Mouse (Mus musculus) forebrain, postnatal 0 days (tissue): ENCODE results near the gene Epb41l5. TPM values are rescaled to one million over a fixed set of nuclear protein-coding genes. Genes with fewer than 3 reads are reported as not detected.

Source experiments
- ATAC-seq: fragments of 200-750 bp; cut with Nextera tagmentation; 2 replicates; pipeline ENCODE4 v1.8.0; 2017; ENCODE audit warnings: mild to moderate bottlenecking, moderate library complexity
- DNase-seq: peaks from one replicate; pipeline ENCODE4 v3.0.0-alpha.2; 2015
- H3K27ac ChIP-seq: fragments of 300-500 bp; sonication (generic); 2 replicates; pipeline ENCODE4 v1.5.1; 2014; ENCODE audit warnings: low read depth, mild to moderate bottlenecking, antibody characterized with exemption, low read length, moderate library complexity, mixed read lengths
- H3K27me3 ChIP-seq: fragments of 300-500 bp; sonication (generic); 2 replicates; pipeline ENCODE4 v1.6.1; 2014; ENCODE audit warnings: mild to moderate bottlenecking, low read length, mixed read lengths; ENCODE audit not compliant: insufficient read depth
- H3K36me3 ChIP-seq: fragments of 300-500 bp; sonication (generic); 2 replicates; pipeline ENCODE4 v1.6.1; 2014; ENCODE audit warnings: mild to moderate bottlenecking, moderate library complexity; ENCODE audit not compliant: insufficient read depth
- H3K4me1 ChIP-seq: fragments of 300-500 bp; sonication (generic); 2 replicates; pipeline ENCODE4 v1.6.1; 2014; ENCODE audit warnings: antibody characterized with exemption; ENCODE audit not compliant: insufficient read depth
- H3K4me2 ChIP-seq: fragments of 300-500 bp; sonication (generic); 2 replicates; pipeline ENCODE4 v1.6.1; 2014; ENCODE audit warnings: low read depth, mild to moderate bottlenecking, moderate library complexity
- H3K4me3 ChIP-seq: fragments of 300-500 bp; sonication (generic); 2 replicates; pipeline ENCODE4 v1.5.1; 2014; ENCODE audit warnings: low read depth, low read length, mixed read lengths
- H3K9ac ChIP-seq: fragments of 300-500 bp; sonication (generic); 2 replicates; pipeline ENCODE4 v1.6.1; 2014; ENCODE audit warnings: mild to moderate bottlenecking
- H3K9me3 ChIP-seq: fragments of 300-500 bp; sonication (generic); 2 replicates; pipeline ENCODE4 v1.6.1; 2016; ENCODE audit warnings: low read length
- CTCF ChIP-seq: sonication (generic); IDR thresholded peaks from 2 replicates; pipeline ENCODE4 v1.5.1; 2016; ENCODE audit warnings: antibody characterized with exemption, control low read depth, low read depth
- WGBS: fragments of 180-500 bp; shearing (Covaris S2); extraction: QIAGEN DNeasy Blood & Tissue Kit; methylation state at CpG from one replicate; pipeline ENCODE4 v1.1.7; 2014; 5-methylcytosine and 5-hydroxymethylcytosine counted together
- polyA plus RNA-seq: library from polyadenylated mRNA; unstranded; fragments of >200 nt; fragmentation: Nextera tagmentation; extraction: Ambion mirVana; gene quantifications from 2 replicates; pipeline ENCODE4 v1.2.1, GENCODE M21; 2015
- total RNA-seq: library from RNA; depleted of rRNA; stranded (reverse); fragments of >200 nt; gene quantifications from 2 replicates; pipeline ENCODE4 v1.2.3, GENCODE M21; 2014

The Epb41l5 gene
- total and polyA plus RNA-seq, 2 experiments from 2014 or later, result 9.7 to 12.9 TPM

DNA sequence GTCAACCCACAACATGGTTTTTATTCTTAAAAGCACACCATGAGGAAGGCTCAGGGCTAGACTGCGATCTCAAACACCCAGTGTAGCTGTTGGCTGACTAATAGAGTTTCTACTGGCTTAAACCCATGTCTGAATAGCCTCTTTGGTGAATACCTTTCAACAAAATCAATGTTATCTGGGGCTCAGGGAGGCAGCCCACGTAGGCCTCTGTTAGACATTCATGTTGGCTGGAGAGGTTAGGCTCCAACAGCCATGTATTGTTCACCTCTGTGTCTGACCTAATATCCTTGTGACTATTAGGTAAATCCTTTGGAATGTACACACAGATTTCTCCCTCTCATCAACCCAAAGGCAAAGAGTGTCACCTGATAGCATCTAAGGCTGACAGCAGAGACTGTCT is 112.7 kb downstream of the Epb41l5 start:
- DNase-seq (no peak), ATAC-seq (no peak)
- no peaks in the 10 kb centered on the region for H3K9me3 ChIP-seq
- no peak overlapping the region for H3K4me3 ChIP-seq
- H3K36me3 ChIP-seq, result no peaks in the 10 kb centered on the region
- H3K27ac ChIP-seq, result no peak overlapping the region
- no peak overlapping the region for H3K4me2 ChIP-seq
- 86% methylated on average over 2 of the region's 2 CpGs for WGBS
- no peak for TF ChIP-seq CTCF
- H3K4me1 ChIP-seq, result no peaks in the 10 kb centered on the region
- H3K9ac ChIP-seq, result no peak overlapping the region
- no peaks in the 10 kb centered on the region for H3K27me3 ChIP-seq

GRCm38 (mm10) chr1:119534341-119534740 is 114.5 kb downstream of the Epb41l5 start:
- H3K4me3 ChIP-seq, result no peak overlapping the region
- TF ChIP-seq CTCF, result no peak
- ATAC-seq, result no peak
- H3K9ac ChIP-seq, result no peak overlapping the region
- H3K27me3 ChIP-seq, result no peaks in the 10 kb centered on the region
- H3K4me2 ChIP-seq, result no peak overlapping the region
- no peak overlapping the region for H3K27ac ChIP-seq
- 91% methylated on average over 5 of the region's 5 CpGs for WGBS
- no peaks in the 10 kb centered on the region for H3K36me3 ChIP-seq
- H3K9me3 ChIP-seq, result no peaks in the 10 kb centered on the region
- DNase-seq, result no peak
- H3K4me1 ChIP-seq, result no peaks in the 10 kb centered on the region

DNA sequence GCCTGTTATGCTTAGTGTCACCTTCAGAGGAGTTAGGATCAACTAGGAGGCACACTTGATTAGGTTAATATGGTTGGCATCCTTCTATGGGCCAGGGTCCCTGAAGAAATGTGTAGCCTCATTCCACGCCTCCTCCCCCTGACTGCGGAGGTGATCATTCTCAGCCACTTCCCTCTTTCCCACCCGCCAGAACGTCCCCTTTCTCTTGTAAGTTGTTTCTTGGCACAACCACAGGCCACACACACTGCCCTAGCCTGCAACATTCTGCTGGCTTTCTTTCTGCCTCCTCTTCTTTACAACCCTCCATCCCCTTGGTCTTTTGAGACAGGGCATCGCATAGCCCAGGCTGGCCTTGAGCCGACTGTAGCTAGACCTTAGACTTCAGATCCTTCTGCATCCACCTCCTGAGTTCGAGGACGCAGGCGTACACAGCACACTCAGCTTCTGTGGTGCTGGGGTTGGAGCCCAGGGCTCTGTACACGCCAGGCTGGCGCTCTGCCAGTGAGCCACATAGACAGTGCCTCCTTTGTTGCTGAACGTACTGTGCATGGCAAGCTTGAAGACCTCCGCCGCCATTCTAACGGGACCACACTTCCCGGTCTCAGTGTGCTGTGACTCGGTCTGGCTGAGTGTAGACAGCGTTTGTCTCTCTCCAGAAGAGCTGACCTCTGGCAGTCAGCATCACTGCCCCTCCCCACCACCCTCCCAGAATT is 115.6 kb downstream of the Epb41l5 start:
- no peaks in the 10 kb centered on the region for H3K4me1 ChIP-seq
- H3K9me3 ChIP-seq, result no peaks in the 10 kb centered on the region; the same call in 1 of the 2 replicates
- H3K27ac ChIP-seq, result no peak overlapping the region
- 50% methylated on average over 18 of the region's 18 CpGs for WGBS
- peak; percentile 51 for DNase-seq
- TF ChIP-seq CTCF, result no peak
- H3K36me3 ChIP-seq, result peaks cover 6% of the 10 kb centered on the region; the same call in 1 of the 2 replicates
- peak; percentile 80 for ATAC-seq
- no peak overlapping the region for H3K9ac ChIP-seq
- no peaks in the 10 kb centered on the region for H3K27me3 ChIP-seq
- no peak overlapping the region for H3K4me3 ChIP-seq
- no peak overlapping the region for H3K4me2 ChIP-seq

- no peak for TF ChIP-seq CTCF
- ATAC-seq (no peak), DNase-seq (no peak)
- Histone ChIP-seq H3K4me2 (no peak overlapping the region), H3K9ac (no peak overlapping the region), H3K27ac (no peak overlapping the region), H3K4me1 (no peaks in the 10 kb centered on the region), H3K36me3 (peaks cover 6% of the 10 kb centered on the region; the same call in 1 of the 2 replicates), H3K9me3 (no peaks in the 10 kb centered on the region; the same call in 1 of the 2 replicates), H3K27me3 (no peaks in the 10 kb centered on the region), H3K4me3 (no peak overlapping the region)
- WGBS, result 95% methylated on average over 6 of the region's 6 CpGs
Measured at GRCm38 (mm10) chr1:119532165-119532564, 116.6 kb downstream of the Epb41l5 start.

- H3K27me3 ChIP-seq, result no peaks in the 10 kb centered on the region
- H3K4me2 ChIP-seq, result no peak overlapping the region
- no peak overlapping the region for H3K4me3 ChIP-seq
- H3K27ac ChIP-seq, result no peak overlapping the region
- no peak for TF ChIP-seq CTCF
- ATAC-seq (no peak), DNase-seq (no peak)
- no peaks in the 10 kb centered on the region; the same call in 1 of the 2 replicates for H3K9me3 ChIP-seq
- peaks cover 7% of the 10 kb centered on the region; the same call in 1 of the 2 replicates for H3K4me1 ChIP-seq
- H3K36me3 ChIP-seq, result peaks cover 6% of the 10 kb centered on the region; the same call in 1 of the 2 replicates
- H3K9ac ChIP-seq, result no peak overlapping the region
- 86% methylated on average over 13 of the region's 13 CpGs for WGBS
Measured at GRCm38 (mm10) chr1:119530941-119531340, 117.9 kb downstream of the Epb41l5 start.

DNA sequence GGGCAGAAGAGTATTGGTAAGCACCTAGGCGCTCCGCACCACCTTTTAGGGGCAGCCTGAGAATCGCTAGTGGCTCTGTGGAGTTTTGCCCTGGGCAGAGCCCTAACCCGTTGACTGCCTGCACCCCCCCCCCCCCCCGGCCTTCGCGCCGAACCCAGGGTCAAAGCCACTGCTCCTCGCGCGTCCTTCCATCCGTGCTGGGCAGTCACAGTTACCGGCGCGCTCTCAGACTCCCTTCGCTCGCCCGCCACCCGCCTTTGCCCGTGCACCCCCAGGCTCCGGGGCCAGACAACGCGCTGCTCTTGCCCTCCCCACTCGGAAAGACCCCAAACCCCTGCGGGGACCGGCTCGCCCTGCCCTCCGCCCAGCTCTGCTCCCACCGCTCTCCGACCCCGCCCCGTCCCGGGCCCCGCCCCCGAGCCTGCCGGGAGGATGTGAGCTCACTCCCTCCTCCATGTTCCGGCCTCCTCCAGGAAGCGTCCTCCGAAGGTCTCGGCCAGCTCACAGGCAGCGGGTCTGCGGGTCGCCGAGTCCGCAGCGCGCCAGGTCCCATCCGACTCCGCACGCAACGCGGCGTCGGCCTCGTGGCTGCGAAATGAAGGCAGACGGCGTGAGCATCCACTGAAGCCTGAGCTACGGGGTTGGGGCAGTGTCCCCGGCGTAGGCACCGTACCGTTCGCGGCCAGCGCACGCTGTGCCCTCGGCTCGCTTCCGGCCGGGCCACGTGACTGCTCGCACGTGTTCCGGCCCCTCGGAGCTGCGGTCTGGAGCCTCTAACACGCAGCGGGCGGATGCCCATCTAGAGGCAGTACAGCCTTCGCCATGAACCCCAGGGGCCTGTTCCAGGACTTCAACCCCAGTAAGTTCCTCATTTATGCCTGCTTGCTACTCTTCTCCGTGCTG is 122.9 kb downstream of the Epb41l5 start, which contains the start of gene Tmem185b:
TSS of gene Tmem185b (plus strand) at position 472 of the 903 bp plus-strand sequence.
- H3K4me1 ChIP-seq, result peaks cover 14% of the 10 kb centered on the region; the same call in 1 of the 2 replicates
- peak within 1 kb of the TSS; percentile 85 for H3K27ac ChIP-seq
- peak; percentile 85 for DNase-seq
- no peaks in the 10 kb centered on the region; the same call in 1 of the 2 replicates for H3K9me3 ChIP-seq
- H3K4me2 ChIP-seq, result peak within 1 kb of the TSS; percentile 80
- peak within 1 kb of the TSS; percentile 64 for H3K4me3 ChIP-seq
- TF ChIP-seq CTCF, result no peak
- 2% methylated on average over 81 of the region's 82 CpGs for WGBS
- H3K9ac ChIP-seq, result peak within 1 kb of the TSS; percentile 88
- peak; percentile 97 for ATAC-seq
- H3K36me3 ChIP-seq, result peaks cover 6% of the 10 kb centered on the region; the same call in 1 of the 2 replicates
- H3K27me3 ChIP-seq, result no peaks in the 10 kb centered on the region
